Mouse (Mus musculus) thymus, adult 2 months (tissue): ENCODE measurements around the gene Sh3kbp1.

Experiments used
- CTCF ChIP-seq: fragments of 200-500 bp; IDR thresholded peaks from 2 replicates; pipeline ENCODE4 v1.5.1; 2012; ENCODE audit warnings: mild to moderate bottlenecking, control low read depth, low read length, moderate library complexity, borderline replicate concordance; ENCODE audit not compliant: control insufficient read depth, poor library complexity, insufficient read depth; ENCODE audit errors: extremely low read depth
- POLR2A ChIP-seq: fragments of 200-500 bp; IDR thresholded peaks from 2 replicates; pipeline ENCODE4 v1.6.1; 2012; ENCODE audit warnings: mild to moderate bottlenecking, low read length, control low read depth, moderate library complexity; ENCODE audit not compliant: control insufficient read depth, poor library complexity, insufficient read depth; ENCODE audit errors: extremely low read depth

DNA sequence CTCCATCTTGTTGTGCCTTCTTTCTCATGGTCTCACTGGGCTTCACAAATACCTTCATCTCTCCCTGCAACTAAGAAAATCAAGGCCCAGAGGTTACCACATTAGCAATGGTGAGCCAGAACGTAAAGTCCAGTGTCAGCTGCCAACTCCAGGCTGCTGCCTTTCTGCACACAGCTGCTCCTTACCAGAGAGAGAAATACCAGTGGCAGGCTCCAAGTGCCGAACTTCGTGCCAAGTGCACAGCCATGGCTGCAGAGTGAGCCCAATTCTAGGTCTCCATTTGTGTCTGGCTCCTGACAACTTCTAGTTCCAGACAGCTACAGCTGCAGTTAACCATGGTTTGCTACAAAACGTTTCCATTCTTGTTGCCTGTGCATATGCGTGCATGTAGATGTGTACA lies 117.0 kb downstream of the Sh3kbp1 start:
- TF ChIP-seq CTCF (no peak), POLR2A (no peak)
